Mouse (Mus musculus): ENCODE results near the gene Fgg. TPM values are rescaled to one million over a fixed set of nuclear protein-coding genes. Genes with fewer than 3 reads are reported as not detected.

Fgg gene
- polyA plus RNA-seq (2012; rRNA removed) = not detected in 2 replicates

DNA sequence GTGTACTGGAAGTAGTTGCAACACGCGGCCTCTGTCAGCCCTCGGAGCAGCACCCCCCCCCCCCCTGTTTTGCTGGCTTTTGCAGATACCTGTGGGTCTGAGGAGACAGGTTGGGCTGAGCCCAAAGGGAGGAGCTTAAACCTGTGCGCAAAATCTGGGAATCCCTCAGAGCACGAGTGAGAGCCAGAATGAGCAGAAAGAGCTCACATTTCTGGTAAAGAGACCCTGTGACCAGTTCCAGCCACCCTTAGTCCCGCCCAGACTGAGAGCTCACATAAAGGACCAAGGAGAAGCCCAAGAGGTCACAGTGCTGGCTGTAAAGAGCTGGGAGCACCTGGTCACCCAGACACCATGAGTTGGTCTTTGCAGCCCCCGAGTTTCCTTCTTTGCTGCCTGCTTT, at the start of gene Fgg:
TSS of gene Fgg (plus strand) at position 168 of the 400 bp plus-strand sequence.
- Histone ChIP-seq H3K4me3 (ENCODE audit: low read depth, low read length) (no peak within 1 kb of the TSS), H3K27me3 (ENCODE audit: control insufficient read depth, insufficient read depth, low read length) (no peaks in the 10 kb centered on the region), H3K36me3 (ENCODE audit: control insufficient read depth, insufficient read depth, low read length) (no peaks in the 10 kb centered on the region), H3K27ac (ENCODE audit: insufficient read depth, low read depth, low read length) (no peak within 1 kb of the TSS), H3K4me1 (ENCODE audit: control insufficient read depth, insufficient read depth, insufficient read length, low read length) (no peaks in the 10 kb centered on the region)
- 43% methylated on average over 7 of the region's 7 CpGs for WGBS
- TF ChIP-seq POLR2A (IDR thresholded peaks at IDR 0.05; ENCODE audit: low read depth, low read length) = no peak
- no peak for TF ChIP-seq CTCF (IDR thresholded peaks at IDR 0.05; ENCODE audit: extremely low read depth, insufficient read length, insufficient replicate concordance, low read depth, low read length)

DNA sequence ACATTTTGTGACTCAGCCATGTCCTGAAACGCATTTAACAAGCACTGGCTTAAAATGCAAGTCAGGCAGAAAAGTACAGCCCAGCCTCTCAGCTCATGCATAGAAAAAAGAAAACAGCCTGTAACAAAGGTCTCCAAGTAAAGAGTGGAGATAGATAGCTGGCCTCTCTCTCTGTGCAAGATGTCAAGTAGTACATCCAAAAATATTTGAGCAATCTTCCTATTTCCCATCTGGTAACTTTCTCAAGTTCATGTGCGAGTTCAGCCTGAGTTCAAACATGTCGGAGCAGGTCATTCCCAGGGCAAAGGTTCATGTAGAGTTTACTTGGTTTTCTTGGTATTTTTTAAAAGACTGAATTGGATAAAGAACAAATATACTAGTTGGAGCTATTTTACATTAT, 36.5 kb upstream of the Fgg start:
- H3K27ac ChIP-seq (ENCODE audit: insufficient read depth, low read depth, low read length) = no peak overlapping the region
- WGBS = 76% methylated on average over 3 of the region's 3 CpGs

DNA sequence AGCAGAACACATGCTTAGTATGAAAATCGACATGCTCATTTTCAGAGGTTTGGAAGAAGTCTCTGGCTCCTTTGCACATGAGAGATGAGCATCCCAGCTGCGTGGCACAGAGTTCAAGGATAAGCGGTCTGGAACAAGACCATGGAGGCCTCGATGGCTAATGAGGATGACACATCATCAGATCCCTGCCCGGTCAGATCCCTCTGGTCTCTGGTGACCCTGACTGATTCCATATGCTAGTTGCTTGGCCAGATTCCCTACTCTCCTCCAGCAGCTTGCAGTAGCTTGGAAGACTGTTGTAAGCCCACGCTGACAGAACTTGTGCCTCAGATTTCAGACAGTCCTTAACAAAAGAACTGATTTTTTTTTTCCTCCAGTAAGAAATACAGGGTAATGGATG, 26.7 kb upstream of the Fgg start:
- Histone ChIP-seq H3K4me1 (ENCODE audit: control insufficient read depth, insufficient read depth, insufficient read length, low read length) (no peaks in the 10 kb centered on the region), H3K27ac (ENCODE audit: insufficient read depth, low read depth, low read length) (no peak overlapping the region), H3K36me3 (ENCODE audit: control insufficient read depth, insufficient read depth, low read length) (no peaks in the 10 kb centered on the region), H3K4me3 (ENCODE audit: low read depth, low read length) (no peak overlapping the region), H3K27me3 (ENCODE audit: control insufficient read depth, insufficient read depth, low read length) (no peaks in the 10 kb centered on the region)
- WGBS = 81% methylated on average over 6 of the region's 6 CpGs
- no peak for TF ChIP-seq CTCF (IDR thresholded peaks at IDR 0.05; ENCODE audit: extremely low read depth, insufficient read length, insufficient replicate concordance, low read depth, low read length)

More for the DNA sequence above, 36.5 kb upstream of the Fgg start:
- H3K36me3 ChIP-seq (ENCODE audit: control insufficient read depth, insufficient read depth, low read length) = no peaks in the 10 kb centered on the region
- no peaks in the 10 kb centered on the region for H3K27me3 ChIP-seq (ENCODE audit: control insufficient read depth, insufficient read depth, low read length)
- no peak for TF ChIP-seq POLR2A (IDR thresholded peaks at IDR 0.05; ENCODE audit: low read depth, low read length)
- no peak for TF ChIP-seq CTCF (IDR thresholded peaks at IDR 0.05; ENCODE audit: extremely low read depth, insufficient read length, insufficient replicate concordance, low read depth, low read length)
- H3K4me1 ChIP-seq (ENCODE audit: control insufficient read depth, insufficient read depth, insufficient read length, low read length) = no peaks in the 10 kb centered on the region
- no peak overlapping the region for H3K4me3 ChIP-seq (ENCODE audit: low read depth, low read length)

GRCm38 (mm10) chr3:82981861-82982260, 25.7 kb upstream of the Fgg start:
- 78% methylated on average over 8 of the region's 8 CpGs for WGBS
- H3K4me3 ChIP-seq (ENCODE audit: low read depth, low read length) = no peak overlapping the region
- no peak overlapping the region for H3K27ac ChIP-seq (ENCODE audit: insufficient read depth, low read depth, low read length)
- TF ChIP-seq CTCF (IDR thresholded peaks at IDR 0.05; ENCODE audit: extremely low read depth, insufficient read length, insufficient replicate concordance, low read depth, low read length) (no peak), POLR2A (IDR thresholded peaks at IDR 0.05; ENCODE audit: low read depth, low read length) (no peak)
- no peaks in the 10 kb centered on the region for H3K4me1 ChIP-seq (ENCODE audit: control insufficient read depth, insufficient read depth, insufficient read length, low read length)
- no peaks in the 10 kb centered on the region for H3K27me3 ChIP-seq (ENCODE audit: control insufficient read depth, insufficient read depth, low read length)
- no peaks in the 10 kb centered on the region for H3K36me3 ChIP-seq (ENCODE audit: control insufficient read depth, insufficient read depth, low read length)

- H3K27ac ChIP-seq (ENCODE audit: insufficient read depth, low read depth, low read length) = no peak overlapping the region
- no peaks in the 10 kb centered on the region for H3K4me1 ChIP-seq (ENCODE audit: control insufficient read depth, insufficient read depth, insufficient read length, low read length)
- no peak for TF ChIP-seq POLR2A (IDR thresholded peaks at IDR 0.05; ENCODE audit: low read depth, low read length)
- TF ChIP-seq CTCF (IDR thresholded peaks at IDR 0.05; ENCODE audit: extremely low read depth, insufficient read length, insufficient replicate concordance, low read depth, low read length) = peak; percentile 22; the same call in 1 of the 2 replicates
- no peaks in the 10 kb centered on the region for H3K27me3 ChIP-seq (ENCODE audit: control insufficient read depth, insufficient read depth, low read length)
- H3K36me3 ChIP-seq (ENCODE audit: control insufficient read depth, insufficient read depth, low read length) = no peaks in the 10 kb centered on the region
- H3K4me3 ChIP-seq (ENCODE audit: low read depth, low read length) = no peak overlapping the region
- 72% methylated on average over 2 of the region's 2 CpGs for WGBS
Measured at GRCm38 (mm10) chr3:82984840-82985239, 22.7 kb upstream of the Fgg start.

DNA sequence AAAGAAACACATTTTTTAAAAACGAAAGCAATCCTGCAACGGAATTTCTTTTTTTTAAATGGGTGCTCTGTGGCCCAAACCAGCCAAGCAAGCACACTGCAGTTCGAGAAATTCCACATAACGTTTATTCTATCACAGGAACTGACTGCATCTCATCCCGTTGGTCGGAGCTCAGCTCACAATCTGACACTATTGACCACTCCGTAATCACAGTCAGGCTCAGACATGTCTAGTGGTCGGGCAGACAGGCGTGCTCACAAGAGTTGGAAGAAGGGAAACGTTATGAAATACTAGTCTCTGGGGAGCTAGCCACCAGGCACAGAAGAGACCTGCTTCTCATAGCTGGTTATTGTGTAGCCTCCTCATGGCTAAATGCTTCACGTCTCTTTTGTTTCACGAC, 15.6 kb upstream of the Fgg start:
- H3K4me3 ChIP-seq (ENCODE audit: low read depth, low read length) = no peak overlapping the region
- H3K27ac ChIP-seq (ENCODE audit: insufficient read depth, low read depth, low read length) = no peak overlapping the region
- TF ChIP-seq CTCF (IDR thresholded peaks at IDR 0.05; ENCODE audit: extremely low read depth, insufficient read length, insufficient replicate concordance, low read depth, low read length) (no peak), POLR2A (IDR thresholded peaks at IDR 0.05; ENCODE audit: low read depth, low read length) (no peak)
- peaks cover 2% of the 10 kb centered on the region for H3K4me1 ChIP-seq (ENCODE audit: control insufficient read depth, insufficient read depth, insufficient read length, low read length)
- WGBS = 72% methylated on average over 12 of the region's 12 CpGs
- H3K27me3 ChIP-seq (ENCODE audit: control insufficient read depth, insufficient read depth, low read length) = no peaks in the 10 kb centered on the region
- no peaks in the 10 kb centered on the region for H3K36me3 ChIP-seq (ENCODE audit: control insufficient read depth, insufficient read depth, low read length)

- no peak overlapping the region for H3K4me3 ChIP-seq (ENCODE audit: low read depth, low read length)
- H3K27ac ChIP-seq (ENCODE audit: insufficient read depth, low read depth, low read length) = no peak overlapping the region
- WGBS = 91% methylated on average over 6 of the region's 6 CpGs
- peaks cover 2% of the 10 kb centered on the region for H3K4me1 ChIP-seq (ENCODE audit: control insufficient read depth, insufficient read depth, insufficient read length, low read length)
- TF ChIP-seq POLR2A (IDR thresholded peaks at IDR 0.05; ENCODE audit: low read depth, low read length) = no peak
- no peak for TF ChIP-seq CTCF (IDR thresholded peaks at IDR 0.05; ENCODE audit: extremely low read depth, insufficient read length, insufficient replicate concordance, low read depth, low read length)
- H3K36me3 ChIP-seq (ENCODE audit: control insufficient read depth, insufficient read depth, low read length) = no peaks in the 10 kb centered on the region
- no peaks in the 10 kb centered on the region for H3K27me3 ChIP-seq (ENCODE audit: control insufficient read depth, insufficient read depth, low read length)
Measured at GRCm38 (mm10) chr3:82992956-82993355, 14.6 kb upstream of the Fgg start.

DNA sequence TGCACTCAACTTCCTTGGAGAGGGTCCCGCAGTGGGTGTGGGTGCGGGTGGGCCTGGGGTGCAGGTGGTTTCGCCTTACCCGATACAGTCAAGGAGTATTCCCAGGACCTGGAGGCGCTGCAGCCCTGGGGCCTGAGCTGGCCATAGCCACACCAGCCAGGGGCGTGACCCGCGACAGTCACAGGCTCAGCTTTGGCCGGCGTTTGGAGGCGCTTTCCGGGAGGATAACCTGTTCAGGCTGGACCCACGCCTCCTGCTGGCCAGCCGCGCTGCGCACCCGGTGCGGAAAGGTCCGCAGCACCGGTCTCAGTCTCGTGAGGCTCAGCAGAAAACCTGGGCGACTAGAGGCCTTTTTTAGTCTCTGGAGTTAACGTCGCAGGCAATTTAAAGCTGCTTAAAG, 12.2 kb upstream of the Fgg start:
- Histone ChIP-seq H3K4me1 (ENCODE audit: control insufficient read depth, insufficient read depth, insufficient read length, low read length) (peaks cover 2% of the 10 kb centered on the region), H3K27me3 (ENCODE audit: control insufficient read depth, insufficient read depth, low read length) (no peaks in the 10 kb centered on the region), H3K4me3 (ENCODE audit: low read depth, low read length) (no peak overlapping the region), H3K27ac (ENCODE audit: insufficient read depth, low read depth, low read length) (no peak overlapping the region), H3K36me3 (ENCODE audit: control insufficient read depth, insufficient read depth, low read length) (no peaks in the 10 kb centered on the region)
- WGBS = 6% methylated on average over 24 of the region's 24 CpGs
- TF ChIP-seq CTCF (IDR thresholded peaks at IDR 0.05; ENCODE audit: extremely low read depth, insufficient read length, insufficient replicate concordance, low read depth, low read length) = peak; percentile 57; the same call in 1 of the 2 replicates
- TF ChIP-seq POLR2A (IDR thresholded peaks at IDR 0.05; ENCODE audit: low read depth, low read length) = no peak

All from small intestine, adult 2 months (tissue).